Mouse (Mus musculus) liver, embryonic 13.5 days (tissue): ENCODE measurements around the gene Nfia. TPM values are rescaled to one million over a fixed set of nuclear protein-coding genes. Genes with fewer than 3 reads are reported as not detected.

Source experiments
- ATAC-seq: fragments of 200-750 bp; cut with Nextera tagmentation; 2 replicates; pipeline ENCODE4 v1.8.0; 2017; ENCODE audit warnings: low read depth, mild to moderate bottlenecking, moderate number of reproducible peaks, moderate library complexity
- DNase-seq: peaks from one replicate; pipeline ENCODE4 v3.0.0; 2022
- H3K27ac ChIP-seq: fragments of 300-500 bp; sonication (generic); 2 replicates; pipeline ENCODE4 v1.5.1; 2015; ENCODE audit warnings: moderate library complexity, mild to moderate bottlenecking, inconsistent platforms
- H3K27me3 ChIP-seq: fragments of 300-500 bp; sonication (generic); 2 replicates; pipeline ENCODE4 v1.6.1; 2015; ENCODE audit warnings: mild to moderate bottlenecking, inconsistent platforms
- H3K36me3 ChIP-seq: fragments of 300-500 bp; sonication (generic); 2 replicates; pipeline ENCODE4 v1.6.1; 2015; ENCODE audit warnings: mild to moderate bottlenecking, inconsistent platforms
- H3K4me1 ChIP-seq: fragments of 300-500 bp; sonication (generic); replicated peaks from 2 replicates; pipeline ENCODE4 v1.6.1; 2015; ENCODE audit warnings: inconsistent platforms
- H3K4me2 ChIP-seq: fragments of 300-500 bp; sonication (generic); 2 replicates; pipeline ENCODE4 v1.6.1; 2015; ENCODE audit warnings: inconsistent platforms, mild to moderate bottlenecking, moderate library complexity
- H3K4me3 ChIP-seq: fragments of 300-500 bp; sonication (generic); replicated peaks from 2 replicates; pipeline ENCODE4 v1.5.1; 2015; ENCODE audit warnings: mild to moderate bottlenecking, inconsistent platforms
- H3K9ac ChIP-seq: fragments of 300-500 bp; sonication (generic); 2 replicates; pipeline ENCODE4 v1.6.1; 2015; ENCODE audit warnings: mild to moderate bottlenecking, inconsistent platforms
- H3K9me3 ChIP-seq: fragments of 300-500 bp; sonication (generic); replicated peaks from 2 replicates; pipeline ENCODE4 v1.6.1; 2016; ENCODE audit warnings: inconsistent platforms
- WGBS: fragments of 180-500 bp; shearing (Covaris S2); methylation state at CpG from one replicate; pipeline ENCODE4 v1.1.7; 2015; ENCODE audit not compliant: insufficient replicate concordance; 5-methylcytosine and 5-hydroxymethylcytosine counted together
- polyA plus RNA-seq: library from polyadenylated mRNA; unstranded; fragments of >200 nt; fragmentation: Nextera tagmentation; extraction: Ambion mirVana; gene quantifications from 2 replicates; pipeline ENCODE4 v1.2.1, GENCODE M21; 2015

Gene Nfia
- polyA plus RNA-seq, 1 experiment from 2014 or later = 3.0 TPM

DNA sequence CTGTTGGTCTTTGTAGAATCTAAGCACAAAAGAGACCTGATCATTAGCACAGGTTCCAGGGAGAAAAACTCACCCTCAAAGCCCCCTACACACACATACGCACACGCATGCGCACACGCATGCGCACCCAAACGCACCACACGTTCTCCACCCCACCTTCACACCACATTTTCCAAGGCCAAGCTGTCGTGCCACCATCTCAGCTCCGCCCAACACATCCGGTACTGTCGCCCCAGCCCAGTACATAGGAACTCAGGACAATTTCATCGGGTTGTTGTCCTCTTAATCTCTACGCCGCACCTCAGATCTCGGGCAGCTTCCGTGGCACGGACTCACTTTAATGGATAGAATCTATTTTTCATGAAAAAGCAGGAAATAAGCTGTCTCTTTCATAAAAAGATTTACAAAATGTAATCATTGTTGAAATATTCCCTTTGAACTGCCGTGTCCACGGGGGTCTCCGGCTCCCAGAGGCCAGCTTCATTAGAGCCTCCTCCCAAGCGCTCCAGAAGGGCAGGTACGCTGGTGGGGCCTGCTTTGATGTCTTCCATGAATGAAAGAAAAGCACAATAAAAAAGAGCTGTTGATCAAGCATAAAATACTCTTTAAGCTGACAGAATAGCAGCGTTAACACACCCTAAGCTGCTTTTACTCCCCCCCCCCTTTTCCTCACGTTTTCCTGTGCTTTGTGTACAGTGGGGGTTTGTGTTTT is 330.2 kb downstream of the Nfia start:
- DNase-seq (no peak), ATAC-seq (no peak)
- Histone ChIP-seq H3K4me2 (no peak overlapping the region), H3K27ac (no peak overlapping the region), H3K27me3 (0 out of 2 replicates have a peak, but pooled peaks cover 10% of the 10 kb centered on the region), H3K4me3 (no peak overlapping the region), H3K4me1 (peaks cover 13% of the 10 kb centered on the region), H3K36me3 (no peaks in the 10 kb centered on the region), H3K9ac (no peak overlapping the region), H3K9me3 (no peaks in the 10 kb centered on the region)
- 72% methylated on average over 24 of the region's 24 CpGs for WGBS

DNA sequence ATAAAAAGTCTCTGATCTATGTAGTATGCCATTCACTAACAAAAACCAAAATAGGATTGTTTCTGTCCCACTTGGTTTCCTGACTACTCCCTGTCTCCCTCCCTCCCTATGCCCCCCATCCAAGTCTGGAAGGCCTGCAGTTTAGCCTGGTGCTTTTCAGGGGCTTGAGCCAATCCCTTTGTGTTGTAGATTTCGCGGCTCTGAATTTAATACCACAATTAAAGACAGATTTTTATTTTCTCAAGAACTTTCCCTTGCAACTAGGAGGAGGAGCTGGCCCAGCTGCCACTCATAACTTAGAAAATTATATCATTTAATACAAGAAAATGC is 330.8 kb downstream of the Nfia start:
- H3K4me1 ChIP-seq = peaks cover 13% of the 10 kb centered on the region
- 75% methylated on average over 2 of the region's 2 CpGs for WGBS
- H3K27me3 ChIP-seq = 0 out of 2 replicates have a peak, but pooled peaks cover 10% of the 10 kb centered on the region
- H3K4me3 ChIP-seq = no peak overlapping the region
- H3K36me3 ChIP-seq = no peaks in the 10 kb centered on the region
- H3K4me2 ChIP-seq = no peak overlapping the region
- no peak overlapping the region for H3K27ac ChIP-seq
- ATAC-seq (no peak), DNase-seq (no peak)
- no peaks in the 10 kb centered on the region for H3K9me3 ChIP-seq
- no peak overlapping the region for H3K9ac ChIP-seq

DNA sequence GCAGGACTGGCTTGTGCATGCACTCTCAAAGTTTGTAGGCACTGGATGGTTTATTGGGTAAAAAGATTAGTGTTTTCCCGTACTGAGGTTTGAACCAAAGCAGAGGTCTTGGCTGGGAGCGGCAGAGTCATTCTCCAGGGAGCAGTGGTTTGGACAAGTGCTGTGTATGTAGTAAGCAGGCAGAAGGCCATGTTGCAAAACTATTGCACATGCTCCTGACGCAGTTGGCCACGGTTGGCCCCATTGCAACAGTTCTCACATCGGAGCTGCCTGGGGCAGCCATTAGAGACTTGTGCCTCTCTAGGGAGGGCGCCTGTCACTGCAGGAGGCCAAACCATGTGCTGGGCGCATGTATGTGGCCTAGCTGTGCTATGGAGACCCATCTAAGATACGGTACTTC is 331.6 kb downstream of the Nfia start:
- 0 out of 2 replicates have a peak, but pooled peaks cover 10% of the 10 kb centered on the region for H3K27me3 ChIP-seq
- 67% methylated on average over 8 of the region's 8 CpGs for WGBS
- H3K9ac ChIP-seq = no peak overlapping the region
- no peak for DNase-seq
- H3K36me3 ChIP-seq = no peaks in the 10 kb centered on the region
- ATAC-seq = no peak
- peaks cover 10% of the 10 kb centered on the region for H3K4me1 ChIP-seq
- H3K27ac ChIP-seq = no peak overlapping the region
- no peak overlapping the region for H3K4me2 ChIP-seq
- no peak overlapping the region for H3K4me3 ChIP-seq
- H3K9me3 ChIP-seq = no peaks in the 10 kb centered on the region

GRCm38 (mm10) chr4:98104911-98105702 is 332.6 kb downstream of the Nfia start:
- Histone ChIP-seq H3K27ac (no peak overlapping the region), H3K36me3 (no peaks in the 10 kb centered on the region), H3K9ac (no peak overlapping the region), H3K4me1 (peaks cover 10% of the 10 kb centered on the region), H3K4me3 (no peak overlapping the region), H3K27me3 (0 out of 2 replicates have a peak, but pooled peaks cover 10% of the 10 kb centered on the region), H3K4me2 (no peak overlapping the region), H3K9me3 (no peaks in the 10 kb centered on the region)
- DNase-seq (no peak), ATAC-seq (no peak)
- 39% methylated on average over 9 of the region's 9 CpGs for WGBS

- Histone ChIP-seq H3K9ac (no peak overlapping the region), H3K36me3 (no peaks in the 10 kb centered on the region), H3K27ac (no peak overlapping the region), H3K4me2 (no peak overlapping the region), H3K4me1 (peaks cover 10% of the 10 kb centered on the region), H3K4me3 (no peak overlapping the region), H3K27me3 (0 out of 2 replicates have a peak, but pooled peaks cover 10% of the 10 kb centered on the region), H3K9me3 (no peaks in the 10 kb centered on the region)
- no peak for ATAC-seq
- 55% methylated on average over 6 of the region's 6 CpGs for WGBS
- no peak for DNase-seq
Measured at GRCm38 (mm10) chr4:98105971-98106370, 333.4 kb downstream of the Nfia start.

DNA sequence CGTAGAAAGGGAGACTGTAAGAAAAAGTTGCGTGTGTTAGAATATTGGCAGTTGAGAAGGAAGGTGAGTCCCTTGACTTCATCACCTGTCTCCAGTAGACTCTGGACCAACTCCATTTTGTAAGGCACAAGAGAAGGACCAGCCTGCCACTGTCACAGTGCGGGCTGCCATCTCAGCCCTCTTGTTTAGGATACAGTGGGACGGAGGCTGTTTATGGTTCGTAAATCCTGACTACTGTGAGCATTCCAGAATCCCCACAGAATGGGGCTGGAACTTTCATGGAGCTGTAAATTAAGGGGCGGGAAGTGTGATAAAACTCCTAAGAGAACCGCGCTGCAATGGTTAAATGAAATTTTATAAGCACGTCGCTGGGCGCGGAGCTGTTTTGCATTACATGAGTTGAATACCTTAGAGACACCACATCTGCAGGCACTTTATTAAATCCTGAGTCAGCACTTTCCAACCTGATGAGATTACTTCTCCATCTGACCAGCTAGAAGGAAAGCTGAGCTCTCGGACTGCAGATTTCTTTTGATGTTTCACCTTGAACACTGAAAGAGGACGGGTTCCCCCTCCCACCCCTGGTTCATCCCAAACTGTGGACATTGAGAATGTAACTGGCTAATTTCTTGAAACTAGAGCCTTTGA is 334.0 kb downstream of the Nfia start:
- Histone ChIP-seq H3K9ac (no peak overlapping the region), H3K27me3 (0 out of 2 replicates have a peak, but pooled peaks cover 10% of the 10 kb centered on the region), H3K36me3 (no peaks in the 10 kb centered on the region), H3K4me3 (no peak overlapping the region), H3K4me2 (no peak overlapping the region), H3K27ac (no peak overlapping the region), H3K9me3 (no peaks in the 10 kb centered on the region), H3K4me1 (peaks cover 10% of the 10 kb centered on the region)
- 44% methylated on average over 14 of the region's 14 CpGs for WGBS
- DNase-seq = no peak
- ATAC-seq = no peak

GRCm38 (mm10) chr4:98107093-98107453 is 334.5 kb downstream of the Nfia start:
- DNase-seq = no peak
- peaks cover 10% of the 10 kb centered on the region for H3K4me1 ChIP-seq
- no peak overlapping the region for H3K4me3 ChIP-seq
- 0 out of 2 replicates have a peak, but pooled peaks cover 10% of the 10 kb centered on the region for H3K27me3 ChIP-seq
- H3K27ac ChIP-seq = no peak overlapping the region
- no peak overlapping the region for H3K4me2 ChIP-seq
- H3K9me3 ChIP-seq = no peaks in the 10 kb centered on the region
- no peak for ATAC-seq
- no peaks in the 10 kb centered on the region for H3K36me3 ChIP-seq
- WGBS = 20% methylated on average over 4 of the region's 4 CpGs
- H3K9ac ChIP-seq = no peak overlapping the region

- H3K27ac ChIP-seq = no peak overlapping the region
- no peaks in the 10 kb centered on the region for H3K36me3 ChIP-seq
- no peak overlapping the region for H3K9ac ChIP-seq
- H3K4me1 ChIP-seq = peaks cover 10% of the 10 kb centered on the region
- ATAC-seq = no peak
- no peak overlapping the region for H3K4me3 ChIP-seq
- H3K9me3 ChIP-seq = no peaks in the 10 kb centered on the region
- H3K4me2 ChIP-seq = no peak overlapping the region
- no peak for DNase-seq
- H3K27me3 ChIP-seq = 0 out of 2 replicates have a peak, but pooled peaks cover 10% of the 10 kb centered on the region
- 28% methylated on average over 9 of the region's 9 CpGs for WGBS
Measured at GRCm38 (mm10) chr4:98107936-98108675, 335.6 kb downstream of the Nfia start.

- H3K9me3 ChIP-seq = no peaks in the 10 kb centered on the region
- H3K4me3 ChIP-seq = no peak overlapping the region
- 0 out of 2 replicates have a peak, but pooled peaks cover 10% of the 10 kb centered on the region for H3K27me3 ChIP-seq
- peaks cover 10% of the 10 kb centered on the region for H3K4me1 ChIP-seq
- H3K9ac ChIP-seq = no peak overlapping the region
- 24% methylated on average over 4 of the region's 4 CpGs for WGBS
- no peak overlapping the region for H3K4me2 ChIP-seq
- no peak for DNase-seq
- H3K27ac ChIP-seq = no peak overlapping the region
- ATAC-seq = no peak
- no peaks in the 10 kb centered on the region for H3K36me3 ChIP-seq
Measured at GRCm38 (mm10) chr4:98108676-98109016, 336.1 kb downstream of the Nfia start.

DNA sequence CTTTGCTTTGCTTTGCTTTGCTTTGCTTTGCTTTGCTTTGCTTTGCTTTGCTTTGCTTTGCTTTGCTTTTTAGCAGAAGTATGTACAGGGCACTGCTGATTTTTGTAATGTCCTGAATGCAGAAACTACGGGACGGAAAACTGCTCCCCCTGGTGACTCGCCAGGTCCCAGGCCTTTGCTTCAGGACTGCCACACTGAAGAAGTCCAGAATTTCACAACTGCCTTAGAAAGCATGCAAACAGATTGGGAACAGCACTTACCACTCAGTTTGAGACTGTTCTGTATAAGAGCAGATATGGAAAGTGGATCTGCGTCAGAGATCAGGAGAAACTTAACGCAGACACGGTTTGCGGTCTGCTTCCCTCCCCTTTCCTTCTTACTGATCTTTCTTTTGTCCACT is 336.5 kb downstream of the Nfia start:
- no peak overlapping the region for H3K27ac ChIP-seq
- H3K9ac ChIP-seq = no peak overlapping the region
- H3K4me1 ChIP-seq = peaks cover 8% of the 10 kb centered on the region
- no peaks in the 10 kb centered on the region for H3K36me3 ChIP-seq
- WGBS = 29% methylated on average over 7 of the region's 7 CpGs
- H3K27me3 ChIP-seq = 0 out of 2 replicates have a peak, but pooled peaks cover 10% of the 10 kb centered on the region
- H3K9me3 ChIP-seq = no peaks in the 10 kb centered on the region
- peak; percentile 34; the same call in 1 of the 2 replicates for ATAC-seq
- H3K4me2 ChIP-seq = no peak overlapping the region
- H3K4me3 ChIP-seq = no peak overlapping the region
- DNase-seq = no peak

- Histone ChIP-seq H3K27me3 (0 out of 2 replicates have a peak, but pooled peaks cover 10% of the 10 kb centered on the region), H3K36me3 (no peaks in the 10 kb centered on the region), H3K9me3 (no peaks in the 10 kb centered on the region), H3K27ac (no peak overlapping the region), H3K4me2 (no peak overlapping the region), H3K9ac (no peak overlapping the region), H3K4me1 (peaks cover 8% of the 10 kb centered on the region), H3K4me3 (no peak overlapping the region)
- ATAC-seq = no peak
- WGBS = 66% methylated on average over 4 of the region's 4 CpGs
- no peak for DNase-seq
Measured at GRCm38 (mm10) chr4:98109911-98110310, 337.4 kb downstream of the Nfia start.
